Mouse (Mus musculus) lung, embryonic 16.5 days (tissue): ENCODE measurements at regions not wholly inside any gene's neighbourhood (a gene's known extent, or its start where the extent isn't known, plus 50 kb on each side); places are given as distances from the start of the nearest gene placed in this dataset.
"Not testable (repeated sequence)": the region's sequence is repeated elsewhere in the genome, so short reads cannot be mapped to it uniquely, and the experiment has no call there.

Experiments used
- ATAC-seq: fragments of 200-750 bp; cut with Nextera tagmentation; 2 replicates; pipeline ENCODE4 v1.8.0; 2017; ENCODE audit warnings: low read depth, mild to moderate bottlenecking, moderate library complexity
- H3K27ac ChIP-seq: fragments of 300-500 bp; sonication (generic); 2 replicates; pipeline ENCODE4 v1.5.1; 2014; ENCODE audit warnings: mild to moderate bottlenecking, control low read depth, low read length
- H3K27me3 ChIP-seq: fragments of 300-500 bp; sonication (generic); 2 replicates; pipeline ENCODE4 v1.6.1; 2014; ENCODE audit warnings: low read depth, low read length, mixed read lengths; ENCODE audit not compliant: control insufficient read depth, insufficient read depth
- H3K36me3 ChIP-seq: fragments of 300-500 bp; sonication (generic); 2 replicates; pipeline ENCODE4 v1.6.1; 2014; ENCODE audit warnings: low read length; ENCODE audit not compliant: control insufficient read depth, insufficient read depth
- H3K4me1 ChIP-seq: fragments of 300-500 bp; sonication (generic); replicated peaks from 2 replicates; pipeline ENCODE4 v1.6.1; 2014; ENCODE audit warnings: low read length, mixed read lengths; ENCODE audit not compliant: control insufficient read depth, insufficient read depth
- H3K4me2 ChIP-seq: fragments of 300-500 bp; sonication (generic); 2 replicates; pipeline ENCODE4 v1.6.1; 2014; ENCODE audit warnings: low read depth, low read length, control low read depth
- H3K4me3 ChIP-seq: fragments of 300-500 bp; sonication (generic); 2 replicates; pipeline ENCODE4 v1.5.1; 2014; ENCODE audit warnings: mild to moderate bottlenecking, low read length, control low read depth
- H3K9ac ChIP-seq: fragments of 300-500 bp; sonication (generic); 2 replicates; pipeline ENCODE4 v1.6.1; 2014; ENCODE audit warnings: low read length, control low read depth
- H3K9me3 ChIP-seq: fragments of 300-500 bp; sonication (generic); 2 replicates; pipeline ENCODE4 v1.6.1; 2016; ENCODE audit warnings: low read length; ENCODE audit not compliant: control insufficient read depth
- WGBS: fragments of 180-500 bp; shearing (Covaris S2); extraction: QIAGEN DNeasy Blood & Tissue Kit; methylation state at CpG from one replicate; pipeline ENCODE4 v1.1.7; 2014; 5-methylcytosine and 5-hydroxymethylcytosine counted together

DNA sequence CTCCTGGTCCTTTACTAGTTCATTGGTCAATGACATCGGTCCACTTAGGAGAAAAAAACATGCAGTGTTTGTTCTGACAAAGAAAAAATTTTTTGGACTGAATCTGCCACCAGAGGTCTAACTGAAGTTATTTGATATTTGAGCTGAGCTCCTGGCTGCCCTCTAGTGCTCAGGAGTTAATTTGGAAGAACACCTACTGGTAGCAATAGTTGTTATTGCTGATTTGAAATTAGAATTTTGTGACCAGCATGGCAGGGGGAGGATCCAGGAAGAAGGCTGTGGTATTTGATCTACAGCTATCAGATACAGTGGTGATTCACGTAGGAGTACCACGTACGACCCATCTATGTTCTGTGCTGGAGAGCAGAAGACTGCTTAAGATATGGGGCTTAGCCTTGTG lies 466.6 kb upstream of the Olfr1507 start:
- H3K4me3 ChIP-seq, H3K4me1 ChIP-seq, H3K9me3 ChIP-seq, H3K4me2 ChIP-seq, H3K27me3 ChIP-seq, H3K9ac ChIP-seq, H3K27ac ChIP-seq, H3K36me3 ChIP-seq, ATAC-seq: not testable (repeated sequence)
- WGBS = 86% methylated on average over 3 of the region's 4 CpGs

- not testable (repeated sequence) for H3K27ac ChIP-seq, ATAC-seq, H3K27me3 ChIP-seq, H3K9me3 ChIP-seq, H3K4me2 ChIP-seq, H3K36me3 ChIP-seq, H3K4me1 ChIP-seq, H3K4me3 ChIP-seq, H3K9ac ChIP-seq
- 85% methylated on average over 2 of the region's 2 CpGs for WGBS
These were observed 461.0 kb upstream of the Olfr1507 start for GRCm38 (mm10) chr14:52956515-52956914.

DNA sequence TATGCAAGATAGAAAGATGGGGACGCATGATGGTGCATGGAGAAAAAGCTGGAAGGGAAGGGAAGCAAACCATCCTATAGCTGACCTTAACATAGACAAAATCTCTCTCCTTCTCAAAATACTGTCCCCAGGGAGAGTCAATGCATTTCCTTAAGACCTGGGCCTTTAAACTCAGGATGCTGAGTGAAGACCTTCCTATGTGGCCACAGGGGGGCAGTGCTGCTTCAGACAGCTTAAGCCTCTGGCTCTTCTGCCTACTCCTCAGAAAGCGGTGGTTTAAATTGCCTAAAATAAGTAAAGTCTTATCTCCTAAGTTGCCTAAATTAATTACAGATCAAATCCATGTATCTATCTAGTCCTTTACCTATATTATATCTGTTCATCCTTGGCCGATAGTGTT lies 449.4 kb upstream of the Olfr1507 start:
- not testable (repeated sequence) for ATAC-seq, H3K9me3 ChIP-seq, H3K4me2 ChIP-seq, H3K36me3 ChIP-seq, H3K4me3 ChIP-seq, H3K9ac ChIP-seq, H3K27me3 ChIP-seq, H3K27ac ChIP-seq, H3K4me1 ChIP-seq
- no CpG with 5 or more reads among the region's 3 CpGs for WGBS

GRCm38 (mm10) chr14:52942438-52942837 lies 446.9 kb upstream of the Olfr1507 start:
- not testable (repeated sequence) for H3K4me3 ChIP-seq, ATAC-seq, H3K9me3 ChIP-seq, H3K27me3 ChIP-seq, H3K27ac ChIP-seq, H3K4me2 ChIP-seq, H3K36me3 ChIP-seq, H3K4me1 ChIP-seq, H3K9ac ChIP-seq

- not testable (repeated sequence) for H3K4me3 ChIP-seq, ATAC-seq, H3K9me3 ChIP-seq, H3K27ac ChIP-seq, H3K27me3 ChIP-seq, H3K4me1 ChIP-seq, H3K9ac ChIP-seq, H3K4me2 ChIP-seq, H3K36me3 ChIP-seq
- WGBS = no CpG with 5 or more reads among the region's 1 CpGs
These were observed 446.2 kb upstream of the Olfr1507 start for GRCm38 (mm10) chr14:52941747-52942146.

DNA sequence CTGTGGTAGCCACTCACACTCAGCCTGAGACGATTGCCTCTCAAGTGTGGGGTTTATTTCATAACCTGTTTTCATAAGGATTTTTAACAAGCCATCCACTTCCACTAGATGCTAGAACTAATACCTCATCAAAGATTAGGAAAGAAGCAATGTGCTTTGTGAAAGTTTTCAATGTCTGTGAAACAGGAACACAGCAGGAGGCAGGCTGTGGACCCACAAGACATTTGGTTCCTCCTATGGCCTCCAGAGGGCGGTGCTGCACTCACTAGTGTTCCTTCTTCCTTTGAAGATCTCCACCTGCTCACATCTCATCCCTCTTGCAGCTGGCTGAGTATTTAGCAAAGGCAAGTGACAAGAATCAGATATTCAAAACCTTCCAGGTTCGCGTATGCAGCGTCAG lies 424.6 kb upstream of the Olfr1507 start:
- not testable (repeated sequence) for H3K36me3 ChIP-seq, H3K27me3 ChIP-seq, H3K4me1 ChIP-seq, H3K4me3 ChIP-seq, H3K27ac ChIP-seq, ATAC-seq, H3K4me2 ChIP-seq, H3K9ac ChIP-seq, H3K9me3 ChIP-seq
- WGBS = no CpG with 5 or more reads among the region's 5 CpGs

GRCm38 (mm10) chr14:52913814-52914213 lies 418.3 kb upstream of the Olfr1507 start:
- H3K27me3 ChIP-seq, H3K4me3 ChIP-seq, ATAC-seq, H3K9ac ChIP-seq, H3K4me1 ChIP-seq, H3K9me3 ChIP-seq, H3K27ac ChIP-seq, H3K4me2 ChIP-seq, H3K36me3 ChIP-seq: not testable (repeated sequence)
- WGBS = no CpG with 5 or more reads among the region's 1 CpGs

DNA sequence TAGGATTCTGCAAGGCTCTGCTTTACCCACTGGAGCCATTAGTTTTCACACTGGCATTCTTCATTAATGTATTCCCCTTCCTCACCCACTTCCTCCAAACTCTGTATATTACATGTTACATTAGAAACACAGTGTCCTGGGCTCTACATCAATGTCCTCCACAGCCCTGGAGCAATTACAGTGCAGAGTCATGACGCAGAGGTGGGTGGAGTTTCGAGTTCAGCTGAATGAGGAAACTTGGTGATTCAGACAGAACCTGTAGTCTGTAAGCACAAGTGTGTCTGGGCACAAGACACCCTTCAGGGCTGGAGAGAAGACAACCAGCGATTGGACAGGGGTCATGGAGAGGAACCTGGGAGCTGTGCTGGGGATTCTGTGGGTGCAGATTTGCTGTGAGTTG lies 404.1 kb upstream of the Olfr1507 start:
- H3K9ac ChIP-seq, H3K36me3 ChIP-seq, H3K4me1 ChIP-seq, H3K27me3 ChIP-seq, H3K4me3 ChIP-seq, ATAC-seq, H3K4me2 ChIP-seq, H3K27ac ChIP-seq, H3K9me3 ChIP-seq: not testable (repeated sequence)
- WGBS = no CpG with 5 or more reads among the region's 3 CpGs

- H3K4me3 ChIP-seq, H3K9me3 ChIP-seq, H3K4me1 ChIP-seq, H3K36me3 ChIP-seq, H3K27me3 ChIP-seq, H3K4me2 ChIP-seq, ATAC-seq, H3K9ac ChIP-seq, H3K27ac ChIP-seq: not testable (repeated sequence)
These were observed 402.8 kb upstream of the Olfr1507 start for GRCm38 (mm10) chr14:52898310-52898709.

- no CpG with 5 or more reads among the region's 3 CpGs for WGBS
- ATAC-seq, H3K4me3 ChIP-seq, H3K27me3 ChIP-seq, H3K4me2 ChIP-seq, H3K36me3 ChIP-seq, H3K4me1 ChIP-seq, H3K9me3 ChIP-seq, H3K27ac ChIP-seq, H3K9ac ChIP-seq: not testable (repeated sequence)
These were observed 384.4 kb upstream of the Olfr1507 start for GRCm38 (mm10) chr14:52879978-52880377.
